17 mouse cellular contexts compared by ENCODE assay signal in genomic region chr1:73834566-73834965, GRCm38 (mm10).
DNase-seq lines count a peak whose midpoint lies in the region; TF ChIP-seq lines count a peak whose summit lies in the region.
"Had no signal": no experiment of that assay in that cellular context is flagged by ENCODE, and none has a peak within 500 bp of the region (broad histone marks: within the 10 kb centered on the region; RNA-seq: fewer than 3 reads in every experiment).

No protein-coding gene starts in this region.

- H3K9ac ChIP-seq in CH12.LX (ENCODE audit: insufficient read depth, low read depth): no peak overlapping the region

- dilution Hi-C loops in CH12.LX (cut with MboI; ENCODE audit: extremely low pct_ligation_motif_present, extremely low pct_unique_long_range_greater_than_20kb, low sequenced_read_pairs): no loop called here

- DNase-seq in A20 (ENCODE audit: low read depth, low spot score) (peak; percentile 53), CH12.LX (ENCODE audit: extremely low read depth) (no peak)
- no peak for DNase-seq in layer of hippocampus, adult 2 months (ENCODE audit: low spot score in 2 of 2)
- DNase-seq in thymus, adult 18-20 months: no peak
- DNase-seq: adrenal gland, adult 2 months; adrenal gland, adult 8-10 months; adrenal gland, postnatal 10 days; adrenal gland, postnatal 14 days; adrenal gland, postnatal 25 days; adrenal gland, postnatal 36 days; B cell, adult 2 months; cerebellum, adult 11 months; cerebellum, adult 11-12 months; cerebellum, adult 18-20 months; cerebellum, adult 2 months; cerebellum, adult 8-10 months had no signal

- H3K79me2 ChIP-seq in CH12.LX (replicated peaks; ENCODE audit: control insufficient read depth, extremely low read depth, insufficient read depth, poor library complexity, severe bottlenecking): no peaks in the 10 kb centered on the region

- TF ChIP-seq CTCF in CH12.LX (conservative IDR thresholded peaks at IDR 0.05 in 1 of 2, IDR thresholded peaks at IDR 0.05 in 1 of 2; ENCODE audit: low read depth in 2 of 2, low read length in 2 of 2): no peak
- TF ChIP-seq CTCF in layer of hippocampus, adult 2 months (conservative IDR thresholded peaks at IDR 0.05): no peak

- no peak for TF ChIP-seq RAD21 in CH12.LX (IDR thresholded peaks at IDR 0.05; ENCODE audit: low read depth, low read length)

- H3K36me3 ChIP-seq in CH12.LX (replicated peaks in 1 of 2; ENCODE audit: control insufficient read depth in 1 of 2, insufficient read depth in 1 of 2, low read length in 1 of 2): no peaks in the 10 kb centered on the region
- H3K36me3 ChIP-seq: G1E had no signal

- in situ Hi-C loops in CH12.LX (cut with MboI; ENCODE audit: low pct_ligation_motif_present, low pct_unique_long_range_greater_than_20kb, low sequenced_read_pairs): no loop called here

- H3K27ac ChIP-seq in CH12.LX (ENCODE audit: insufficient read depth, low read depth): no peak overlapping the region
- H3K27ac ChIP-seq in layer of hippocampus, adult 2 months: no peak overlapping the region

- H3K27me3 ChIP-seq in CH12.LX (replicated peaks): peaks cover 65% of the 10 kb centered on the region

- H3K9me3 ChIP-seq in CH12.LX (replicated peaks; ENCODE audit: low read length): no peaks in the 10 kb centered on the region
- H3K9me3 ChIP-seq: G1E had no signal

- peaks cover 2 to 17% of the 10 kb centered on the region in 2 experiments; a peak in 3 of 4 replicates for H3K4me1 ChIP-seq in CH12.LX (ENCODE audit: control insufficient read depth in 1 of 2, insufficient read depth in 2 of 2)

- TF ChIP-seq POLR2A in CH12.LX (IDR thresholded peaks at IDR 0.05; ENCODE audit: low read depth, low read length): no peak

- no peak overlapping the region for H3K4me3 ChIP-seq in CH12.LX (replicated peaks in 1 of 3; ENCODE audit: low read depth in 2 of 3, low read length in 2 of 3, poor library complexity in 1 of 3)
- no peak overlapping the region for H3K4me3 ChIP-seq in layer of hippocampus, adult 2 months

- peak; percentile 61 for TF ChIP-seq EP300 in CH12.LX (IDR thresholded peaks at IDR 0.05; ENCODE audit: low read length)

- H3K4me2 ChIP-seq in CH12.LX (ENCODE audit: insufficient read depth, low read depth, poor library complexity, severe bottlenecking): no peak overlapping the region

TF ChIP-seq in CH12.LX, 34 proteins besides CTCF, POLR2A, EP300 and RAD21:
- TF ChIP-seq TCF12 (IDR thresholded peaks at IDR 0.05; ENCODE audit: low read depth, low read length) (peak; percentile 37; the same call in 1 of the 2 replicates), CHD2 (IDR thresholded peaks at IDR 0.05; ENCODE audit: low read length) (no peak)
